Mouse (Mus musculus) gastrocnemius, adult 2 months (tissue): Measurements from ENCODE around the gene Sema4d. TPM values are rescaled to one million over a fixed set of nuclear protein-coding genes. Genes with fewer than 3 reads are reported as not detected.
A peak's percentile ranks its signal among the peaks of the same experiment; 100 is the strongest.

Experiments used
- DNase-seq: peaks from one replicate; pipeline ENCODE4 v3.0.0; 2022
- H3K27ac ChIP-seq: fragments of 200-600 bp; 2 replicates; pipeline ENCODE4 v1.8.1; 2022; ENCODE audit warnings: mild to moderate bottlenecking
- H3K4me3 ChIP-seq: fragments of 200-600 bp; 2 replicates; pipeline ENCODE4 v1.8.1; 2022; ENCODE audit warnings: mild to moderate bottlenecking, moderate library complexity
- CTCF ChIP-seq: fragments of 200-600 bp; IDR thresholded peaks from 2 replicates; pipeline ENCODE4 v1.8.1; 2022; ENCODE audit warnings: antibody characterized with exemption, mild to moderate bottlenecking, moderate library complexity
- intact Hi-C: fragments of 180-260 bp; cut with DNase I; formaldehyde crosslinking; loops from one replicate; pipeline ENCODE4 v1.15.1; 2025
- total RNA-seq, 2 experiments: library from RNA; stranded (reverse); gene quantifications; 2 replicates each; pipeline ENCODE4 v1.2.3; 2021

The Sema4d gene
- total RNA-seq, 2 experiments from 2014 or later, result 110 to 132 TPM

- DNase-seq, result no peak
- intact Hi-C loops, result no loop called here
These were observed 14.6 kb upstream of the Sema4d start for GRCm38 (mm10) chr13:51808141-51808540.

GRCm38 (mm10) chr13:51806220-51806619, 12.7 kb upstream of the Sema4d start:
- H3K27ac ChIP-seq, result no peak overlapping the region
- TF ChIP-seq CTCF, result no peak
- intact Hi-C loops, result no loop called here
- DNase-seq, result no peak
- H3K4me3 ChIP-seq, result no peak overlapping the region

More at GRCm38 (mm10) chr13:51808141-51808540, 14.6 kb upstream of the Sema4d start:
- no peak overlapping the region for H3K27ac ChIP-seq
- no peak overlapping the region for H3K4me3 ChIP-seq
- no peak for TF ChIP-seq CTCF

GRCm38 (mm10) chr13:51805634-51806033, 12.1 kb upstream of the Sema4d start:
- Histone ChIP-seq H3K4me3 (no peak overlapping the region), H3K27ac (no peak overlapping the region)
- TF ChIP-seq CTCF, result no peak
- intact Hi-C loops, result no loop called here
- DNase-seq, result no peak

- intact Hi-C loops, result no loop called here
- no peak overlapping the region for H3K4me3 ChIP-seq
- no peak for TF ChIP-seq CTCF
- no peak overlapping the region for H3K27ac ChIP-seq
- no peak for DNase-seq
These were observed 7.4 kb upstream of the Sema4d start for GRCm38 (mm10) chr13:51800921-51801320.

- Histone ChIP-seq H3K27ac (no peak overlapping the region), H3K4me3 (no peak overlapping the region)
- TF ChIP-seq CTCF, result no peak
- no peak for DNase-seq
- intact Hi-C loops, result no loop called here
These were observed 6.4 kb upstream of the Sema4d start for GRCm38 (mm10) chr13:51799735-51800522.

- DNase-seq, result no peak
These were observed 4.6 kb upstream of the Sema4d start for GRCm38 (mm10) chr13:51797899-51798746.

GRCm38 (mm10) chr13:51793948-51794347, 401 bp upstream of the Sema4d start:
- intact Hi-C loops, result no loop called here
- no peak for DNase-seq
- peak overlapping the region; percentile 8; the same call in 1 of the 2 replicates for H3K27ac ChIP-seq
- H3K4me3 ChIP-seq, result no peak overlapping the region
- TF ChIP-seq CTCF, result no peak

More at GRCm38 (mm10) chr13:51797899-51798746, 4.6 kb upstream of the Sema4d start:
- no peak overlapping the region for H3K4me3 ChIP-seq
- intact Hi-C loops, result no loop called here
- H3K27ac ChIP-seq, result no peak overlapping the region
- TF ChIP-seq CTCF, result no peak

GRCm38 (mm10) chr13:51792729-51793424, 670 bp downstream of the Sema4d start:
- Histone ChIP-seq H3K27ac (peak overlapping the region; percentile 90), H3K4me3 (peak overlapping the region; percentile 88)
- peak; percentile 92 for DNase-seq
- intact Hi-C loops, result no loop called here
- no peak for TF ChIP-seq CTCF

GRCm38 (mm10) chr13:51792135-51792573, 1.4 kb downstream of the Sema4d start:
- peak overlapping the region; percentile 90 for H3K27ac ChIP-seq
- TF ChIP-seq CTCF, result no peak
- peak; percentile 71 for DNase-seq
- intact Hi-C loops, result no loop called here
- H3K4me3 ChIP-seq, result peak overlapping the region; percentile 88

GRCm38 (mm10) chr13:51791604-51792003, 1.9 kb downstream of the Sema4d start:
- Histone ChIP-seq H3K27ac (peak overlapping the region; percentile 90), H3K4me3 (peak overlapping the region; percentile 88)
- intact Hi-C loops, result no loop called here
- no peak for TF ChIP-seq CTCF
- DNase-seq, result peak; percentile 30

- intact Hi-C loops, result no loop called here
- DNase-seq, result peak; percentile 25
- no peak overlapping the region for H3K27ac ChIP-seq
- no peak for TF ChIP-seq CTCF
- H3K4me3 ChIP-seq, result no peak overlapping the region
These were observed 2.8 kb downstream of the Sema4d start for GRCm38 (mm10) chr13:51790793-51791192.

GRCm38 (mm10) chr13:51787858-51788257, 5.7 kb downstream of the Sema4d start:
- intact Hi-C loops, result no loop called here
- H3K4me3 ChIP-seq, result no peak overlapping the region
- no peak for TF ChIP-seq CTCF

More at GRCm38 (mm10) chr13:51787858-51788257, 5.7 kb downstream of the Sema4d start:
- H3K27ac ChIP-seq, result no peak overlapping the region
- no peak for DNase-seq
